Mouse (Mus musculus) spleen, adult 2 months (tissue): ENCODE data around the gene Ncor1. TPM values are rescaled to one million over a fixed set of nuclear protein-coding genes. Genes with fewer than 3 reads are reported as not detected.
A peak's percentile ranks its signal among the peaks of the same experiment; 100 is the strongest.

Source experiments
- DNase-seq, 2 experiments: peaks; one replicate each; pipeline versions ENCODE4 v3.0.0 to v3.0.0-alpha.2; 2012 to 2021; ENCODE audit warnings: low spot score in 2 of 2, low read depth in 1 of 2
- H3K27ac ChIP-seq: fragments of 200-500 bp; 2 replicates; pipeline ENCODE4 v1.5.1; 2012; ENCODE audit warnings: low read length, inconsistent platforms; ENCODE audit not compliant: insufficient read depth
- H3K27me3 ChIP-seq: fragments of 200-500 bp; 2 replicates; pipeline ENCODE4 v1.6.1; 2012; ENCODE audit warnings: mild to moderate bottlenecking, moderate library complexity, low read length, inconsistent platforms; ENCODE audit not compliant: control insufficient read depth, insufficient read depth
- H3K36me3 ChIP-seq: fragments of 200-500 bp; 2 replicates; pipeline ENCODE4 v1.6.1; 2012; ENCODE audit warnings: mild to moderate bottlenecking, low read length, inconsistent platforms; ENCODE audit not compliant: control insufficient read depth, insufficient read depth
- H3K4me1 ChIP-seq: fragments of 200-500 bp; 2 replicates; pipeline ENCODE4 v1.6.1; 2011; ENCODE audit warnings: inconsistent platforms; ENCODE audit not compliant: control insufficient read depth, insufficient read depth, insufficient read length
- H3K4me3 ChIP-seq: fragments of 200-500 bp; 2 replicates; pipeline ENCODE4 v1.5.1; 2011; ENCODE audit warnings: mild to moderate bottlenecking, inconsistent platforms; ENCODE audit not compliant: insufficient read depth, insufficient read length; ENCODE audit errors: extremely low read depth
- CTCF ChIP-seq: fragments of 200-500 bp; IDR thresholded peaks from 2 replicates; pipeline ENCODE4 v1.5.1; 2011; ENCODE audit warnings: mild to moderate bottlenecking, inconsistent platforms; ENCODE audit not compliant: insufficient read depth, insufficient read length, insufficient replicate concordance; ENCODE audit errors: extremely low read depth
- POLR2A ChIP-seq: fragments of 200-500 bp; IDR thresholded peaks from 2 replicates; pipeline ENCODE4 v1.6.1; 2011; ENCODE audit warnings: low read depth, low read length, inconsistent platforms
- WGBS: fragments of 180-500 bp; shearing (Covaris S2); methylation state at CpG from one replicate; pipeline ENCODE4 v1.1.7; 2018; 5-methylcytosine and 5-hydroxymethylcytosine counted together
- polyA plus RNA-seq: library from polyadenylated mRNA; depleted of rRNA; stranded (reverse); fragments of >200 nt; gene quantifications from 2 replicates; pipeline ENCODE4 v1.2.3, GENCODE M21; 2012; rRNA removed

The Ncor1 gene
- polyA plus RNA-seq, result 78.5 and 84.5 TPM in 2 replicates

- under 1% methylated on average over 33 of the region's 33 CpGs for WGBS
- Histone ChIP-seq H3K4me1 (no peaks in the 10 kb centered on the region; the same call in none of the 2 replicates), H3K27me3 (no peaks in the 10 kb centered on the region), H3K27ac (peak within 1 kb of the TSS; percentile 99), H3K36me3 (no peaks in the 10 kb centered on the region), H3K4me3 (peak within 1 kb of the TSS; percentile 93)
- DNase-seq, result peak; percentile 47 to 70
- peak; percentile 50 for TF ChIP-seq POLR2A
- no peak for TF ChIP-seq CTCF
Observed at GRCm38 (mm10) chr11:62458276-62458724, at the start of gene Ncor1, which contains the start of gene Pigl. Gene Ncor1 (minus strand): TSS chr11:62458541. Gene Pigl (plus strand): TSS chr11:62458460.

GRCm38 (mm10) chr11:62507683-62508082 lies 49.3 kb upstream of the Ncor1 start:
- Histone ChIP-seq H3K4me1 (no peaks in the 10 kb centered on the region), H3K4me3 (no peak overlapping the region), H3K36me3 (no peaks in the 10 kb centered on the region), H3K27ac (no peak overlapping the region), H3K27me3 (no peaks in the 10 kb centered on the region)
- peak in 1 of 2 experiments; percentile 27 for DNase-seq
- 65% methylated on average over 4 of the region's 4 CpGs for WGBS
- no peak for TF ChIP-seq CTCF

GRCm38 (mm10) chr11:62500529-62500928 lies 42.2 kb upstream of the Ncor1 start:
- H3K4me3 ChIP-seq, result no peak overlapping the region
- 92% methylated on average over 2 of the region's 2 CpGs for WGBS
- H3K4me1 ChIP-seq, result peaks cover 5% of the 10 kb centered on the region; the same call in 1 of the 2 replicates
- no peak for TF ChIP-seq POLR2A
- no peak for TF ChIP-seq CTCF
- no peak for DNase-seq
- no peaks in the 10 kb centered on the region for H3K27me3 ChIP-seq
- no peak overlapping the region for H3K27ac ChIP-seq
- H3K36me3 ChIP-seq, result no peaks in the 10 kb centered on the region

GRCm38 (mm10) chr11:62498802-62499201 lies 40.5 kb upstream of the Ncor1 start:
- Histone ChIP-seq H3K4me1 (peaks cover 8% of the 10 kb centered on the region; the same call in 1 of the 2 replicates), H3K36me3 (no peaks in the 10 kb centered on the region), H3K4me3 (no peak overlapping the region), H3K27me3 (no peaks in the 10 kb centered on the region), H3K27ac (no peak overlapping the region)
- TF ChIP-seq POLR2A, result no peak
- TF ChIP-seq CTCF, result no peak
- no peak for DNase-seq
- 95% methylated on average over 2 of the region's 2 CpGs for WGBS

GRCm38 (mm10) chr11:62497181-62497580 lies 38.8 kb upstream of the Ncor1 start:
- Histone ChIP-seq H3K4me1 (peaks cover 10% of the 10 kb centered on the region; the same call in 1 of the 2 replicates), H3K27me3 (no peaks in the 10 kb centered on the region), H3K4me3 (no peak overlapping the region), H3K36me3 (no peaks in the 10 kb centered on the region), H3K27ac (no peak overlapping the region)
- WGBS, result 73% methylated on average over 3 of the region's 3 CpGs
- DNase-seq, result no peak
- no peak for TF ChIP-seq POLR2A
- no peak for TF ChIP-seq CTCF

- H3K27ac ChIP-seq, result no peak overlapping the region; the same call in 1 of the 2 replicates
- H3K4me1 ChIP-seq, result peaks cover 10% of the 10 kb centered on the region; the same call in 1 of the 2 replicates
- peak; percentile 43; the same call in 1 of the 2 replicates for TF ChIP-seq CTCF
- TF ChIP-seq POLR2A, result no peak
- peak; percentile 15 to 35 for DNase-seq
- no peaks in the 10 kb centered on the region for H3K36me3 ChIP-seq
- 49% methylated on average over 5 of the region's 5 CpGs for WGBS
- no peak overlapping the region for H3K4me3 ChIP-seq
- H3K27me3 ChIP-seq, result no peaks in the 10 kb centered on the region
Observed at GRCm38 (mm10) chr11:62496151-62496715, 37.9 kb upstream of the Ncor1 start.

GRCm38 (mm10) chr11:62495276-62495801 lies 37.0 kb upstream of the Ncor1 start:
- peak in 1 of 2 experiments; percentile 3 for DNase-seq
- no peak for TF ChIP-seq POLR2A
- no peak for TF ChIP-seq CTCF
- H3K27me3 ChIP-seq, result no peaks in the 10 kb centered on the region
- WGBS, result 66% methylated on average over 9 of the region's 10 CpGs
- H3K4me3 ChIP-seq, result no peak overlapping the region
- no peaks in the 10 kb centered on the region for H3K36me3 ChIP-seq
- peaks cover 10% of the 10 kb centered on the region; the same call in 1 of the 2 replicates for H3K4me1 ChIP-seq
- peak overlapping the region; percentile 88 for H3K27ac ChIP-seq
